Mouse (Mus musculus) layer of hippocampus, postnatal 14 days (tissue): Measurements from ENCODE around the gene Rcn1. TPM values are rescaled to one million over a fixed set of nuclear protein-coding genes. Genes with fewer than 3 reads are reported as not detected.

Experiments used
- DNase-seq, 2 experiments: peaks; one replicate each; pipeline ENCODE4 v3.0.0; 2021 to 2022; ENCODE audit warnings: low spot score in 2 of 2, mixed read lengths in 1 of 2
- total RNA-seq, 2 experiments: library from RNA; stranded (reverse); gene quantifications; 2 replicates each; pipeline ENCODE4 v1.2.3; 2021

Gene Rcn1
- total RNA-seq, 2 experiments from 2014 or later: 17.3 to 18.0 TPM

DNA sequence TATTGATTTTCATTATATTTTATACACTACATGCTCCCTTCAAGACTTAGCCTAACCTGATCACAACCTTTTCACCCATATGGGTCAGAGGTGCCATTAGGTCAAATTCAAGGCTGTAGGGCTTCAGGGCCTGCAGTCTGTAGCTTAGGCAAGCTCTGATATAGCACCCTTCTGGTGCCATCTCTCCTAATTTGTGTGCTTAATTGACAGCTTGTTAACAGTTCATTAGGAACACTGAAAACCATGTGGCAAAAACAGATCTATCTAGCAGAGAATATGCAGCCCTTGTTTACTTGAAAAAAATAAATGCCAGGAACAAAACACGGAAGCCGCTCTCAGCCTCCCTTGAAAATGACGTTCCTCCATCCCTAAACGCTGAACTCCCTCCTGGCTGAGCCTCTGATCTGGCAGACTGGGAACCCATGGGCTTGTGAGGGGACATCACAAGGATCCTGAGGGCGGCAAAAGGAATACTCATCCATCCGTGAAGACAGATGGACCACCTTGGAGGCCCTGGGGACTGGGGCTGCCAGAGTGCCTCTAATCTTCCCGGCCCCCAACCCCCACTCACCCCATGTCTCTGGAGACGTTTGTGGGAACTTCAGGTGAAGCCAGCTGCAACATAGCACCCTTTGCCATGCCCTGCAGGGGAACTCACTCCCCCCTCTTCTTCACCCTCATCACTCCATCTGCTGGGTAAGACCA, 61.8 kb downstream of the Rcn1 start:
- peak in 1 of 2 experiments; percentile 53 for DNase-seq

- no peak for DNase-seq
These were observed 62.6 kb downstream of the Rcn1 start for GRCm38 (mm10) chr2:105336314-105337027.

Other genes with a start within 250 kb of the Rcn1 start
- gene Them7, start 175.0 kb downstream of the Rcn1 start, total RNA-seq: not detected